Mouse (Mus musculus): ENCODE measurements around the gene Golga2. TPM values are rescaled to one million over a fixed set of nuclear protein-coding genes. Genes with fewer than 3 reads are reported as not detected.

The Golga2 gene
- polyA plus RNA-seq, 1 experiment from 2014 or later: 21.5 TPM

GRCm38 (mm10) chr2:32321591-32322298 lies 34.6 kb downstream of the Golga2 start:
- peak; percentile 81 for ATAC-seq
- H3K36me3 ChIP-seq (ENCODE audit: control insufficient read depth, insufficient read depth, low read length): peaks cover 2% of the 10 kb centered on the region; the same call in 1 of the 2 replicates
- H3K4me1 ChIP-seq (ENCODE audit: control insufficient read depth, insufficient read depth, low read length): peaks cover 29% of the 10 kb centered on the region
- H3K9me3 ChIP-seq (ENCODE audit: control insufficient read depth, low read length): no peaks in the 10 kb centered on the region
- H3K27ac ChIP-seq (ENCODE audit: low read length): peak overlapping the region; percentile 88
- H3K4me3 ChIP-seq (ENCODE audit: low read length): no peak overlapping the region
- H3K9ac ChIP-seq (ENCODE audit: low read depth, low read length): peak overlapping the region; percentile 34; the same call in 1 of the 2 replicates
- H3K27me3 ChIP-seq (replicated peaks; ENCODE audit: control insufficient read depth, insufficient read depth, low read length): no peaks in the 10 kb centered on the region
- WGBS: 61% methylated on average over 9 of the region's 9 CpGs
- no peak overlapping the region for H3K4me2 ChIP-seq (ENCODE audit: low read depth, low read length)

- Histone ChIP-seq H3K36me3 (ENCODE audit: control insufficient read depth, insufficient read depth, low read length) (peaks cover 2% of the 10 kb centered on the region; the same call in 1 of the 2 replicates), H3K27me3 (replicated peaks; ENCODE audit: control insufficient read depth, insufficient read depth, low read length) (no peaks in the 10 kb centered on the region), H3K4me1 (ENCODE audit: control insufficient read depth, insufficient read depth, low read length) (peaks cover 18% of the 10 kb centered on the region; the same call in 1 of the 2 replicates), H3K4me3 (ENCODE audit: low read length) (no peak overlapping the region), H3K9me3 (ENCODE audit: control insufficient read depth, low read length) (no peaks in the 10 kb centered on the region), H3K27ac (ENCODE audit: low read length) (no peak overlapping the region), H3K9ac (ENCODE audit: low read depth, low read length) (no peak overlapping the region; the same call in 1 of the 2 replicates), H3K4me2 (ENCODE audit: low read depth, low read length) (no peak overlapping the region)
- ATAC-seq: no peak
- WGBS: 73% methylated on average over 7 of the region's 7 CpGs
Observed at GRCm38 (mm10) chr2:32322754-32323741, 35.9 kb downstream of the Golga2 start.

GRCm38 (mm10) chr2:32324322-32324721 lies 37.1 kb downstream of the Golga2 start:
- no peak for ATAC-seq
- Histone ChIP-seq H3K36me3 (ENCODE audit: control insufficient read depth, insufficient read depth, low read length) (peaks cover 2% of the 10 kb centered on the region; the same call in 1 of the 2 replicates), H3K9me3 (ENCODE audit: control insufficient read depth, low read length) (no peaks in the 10 kb centered on the region), H3K4me2 (ENCODE audit: low read depth, low read length) (no peak overlapping the region), H3K4me3 (ENCODE audit: low read length) (no peak overlapping the region), H3K4me1 (ENCODE audit: control insufficient read depth, insufficient read depth, low read length) (peaks cover 17% of the 10 kb centered on the region; the same call in 1 of the 2 replicates), H3K9ac (ENCODE audit: low read depth, low read length) (no peak overlapping the region), H3K27me3 (replicated peaks; ENCODE audit: control insufficient read depth, insufficient read depth, low read length) (no peaks in the 10 kb centered on the region), H3K27ac (ENCODE audit: low read length) (no peak overlapping the region)
- 58% methylated on average over 4 of the region's 4 CpGs for WGBS

- Histone ChIP-seq H3K27me3 (replicated peaks; ENCODE audit: control insufficient read depth, insufficient read depth, low read length) (no peaks in the 10 kb centered on the region), H3K4me3 (ENCODE audit: low read length) (no peak overlapping the region), H3K36me3 (ENCODE audit: control insufficient read depth, insufficient read depth, low read length) (peaks cover 2% of the 10 kb centered on the region; the same call in 1 of the 2 replicates), H3K9me3 (ENCODE audit: control insufficient read depth, low read length) (no peaks in the 10 kb centered on the region), H3K27ac (ENCODE audit: low read length) (peak overlapping the region; percentile 18; the same call in 1 of the 2 replicates), H3K4me2 (ENCODE audit: low read depth, low read length) (no peak overlapping the region), H3K9ac (ENCODE audit: low read depth, low read length) (no peak overlapping the region), H3K4me1 (ENCODE audit: control insufficient read depth, insufficient read depth, low read length) (peaks cover 11% of the 10 kb centered on the region; the same call in 1 of the 2 replicates)
- WGBS: 48% methylated on average over 7 of the region's 7 CpGs
- no peak for ATAC-seq
Observed at GRCm38 (mm10) chr2:32325342-32325741, 38.2 kb downstream of the Golga2 start.

- Histone ChIP-seq H3K27me3 (replicated peaks; ENCODE audit: control insufficient read depth, insufficient read depth, low read length) (no peaks in the 10 kb centered on the region), H3K9ac (ENCODE audit: low read depth, low read length) (no peak overlapping the region)
Observed at GRCm38 (mm10) chr2:32327200-32327599, 40.0 kb downstream of the Golga2 start.

GRCm38 (mm10) chr2:32328911-32329460 lies 41.8 kb downstream of the Golga2 start:
- Histone ChIP-seq H3K4me3 (ENCODE audit: low read length) (no peak overlapping the region), H3K4me2 (ENCODE audit: low read depth, low read length) (no peak overlapping the region), H3K36me3 (ENCODE audit: control insufficient read depth, insufficient read depth, low read length) (0 out of 2 replicates have a peak, but pooled peaks cover 2% of the 10 kb centered on the region), H3K9me3 (ENCODE audit: control insufficient read depth, low read length) (no peaks in the 10 kb centered on the region), H3K9ac (ENCODE audit: low read depth, low read length) (peak overlapping the region; percentile 0; the same call in 1 of the 2 replicates), H3K27ac (ENCODE audit: low read length) (no peak overlapping the region), H3K27me3 (replicated peaks; ENCODE audit: control insufficient read depth, insufficient read depth, low read length) (no peaks in the 10 kb centered on the region), H3K4me1 (ENCODE audit: control insufficient read depth, insufficient read depth, low read length) (peaks cover 8% of the 10 kb centered on the region; the same call in 1 of the 2 replicates)
- 29% methylated on average over 13 of the region's 13 CpGs for WGBS
- no peak for ATAC-seq

More at GRCm38 (mm10) chr2:32327200-32327599, 40.0 kb downstream of the Golga2 start:
- Histone ChIP-seq H3K36me3 (ENCODE audit: control insufficient read depth, insufficient read depth, low read length) (peaks cover 2% of the 10 kb centered on the region; the same call in 1 of the 2 replicates), H3K9me3 (ENCODE audit: control insufficient read depth, low read length) (no peaks in the 10 kb centered on the region), H3K27ac (ENCODE audit: low read length) (no peak overlapping the region), H3K4me2 (ENCODE audit: low read depth, low read length) (no peak overlapping the region), H3K4me3 (ENCODE audit: low read length) (no peak overlapping the region), H3K4me1 (ENCODE audit: control insufficient read depth, insufficient read depth, low read length) (peaks cover 9% of the 10 kb centered on the region; the same call in 1 of the 2 replicates)
- no peak for ATAC-seq
- 62% methylated on average over 4 of the region's 4 CpGs for WGBS

- no peaks in the 10 kb centered on the region for H3K27me3 ChIP-seq (replicated peaks; ENCODE audit: control insufficient read depth, insufficient read depth, low read length)
- no peaks in the 10 kb centered on the region for H3K9me3 ChIP-seq (ENCODE audit: control insufficient read depth, low read length)
- WGBS: 50% methylated on average over 6 of the region's 6 CpGs
- 0 out of 2 replicates have a peak, but pooled peaks cover 3% of the 10 kb centered on the region for H3K36me3 ChIP-seq (ENCODE audit: control insufficient read depth, insufficient read depth, low read length)
- H3K4me3 ChIP-seq (ENCODE audit: low read length): no peak overlapping the region
- H3K4me2 ChIP-seq (ENCODE audit: low read depth, low read length): no peak overlapping the region
- 0 out of 2 replicates have a peak, but pooled peaks have one; percentile 29 for ATAC-seq
- H3K4me1 ChIP-seq (ENCODE audit: control insufficient read depth, insufficient read depth, low read length): peaks cover 8% of the 10 kb centered on the region; the same call in 1 of the 2 replicates
- H3K9ac ChIP-seq (ENCODE audit: low read depth, low read length): peak overlapping the region; percentile 0; the same call in 1 of the 2 replicates
- H3K27ac ChIP-seq (ENCODE audit: low read length): no peak overlapping the region
Observed at GRCm38 (mm10) chr2:32329531-32329930, 42.3 kb downstream of the Golga2 start.

GRCm38 (mm10) chr2:32332159-32332558 lies 45.0 kb downstream of the Golga2 start:
- Histone ChIP-seq H3K27ac (ENCODE audit: low read length) (no peak overlapping the region), H3K9me3 (ENCODE audit: control insufficient read depth, low read length) (no peaks in the 10 kb centered on the region), H3K4me2 (ENCODE audit: low read depth, low read length) (no peak overlapping the region), H3K4me3 (ENCODE audit: low read length) (no peak overlapping the region), H3K4me1 (ENCODE audit: control insufficient read depth, insufficient read depth, low read length) (0 out of 2 replicates have a peak, but pooled peaks cover 4% of the 10 kb centered on the region), H3K27me3 (replicated peaks; ENCODE audit: control insufficient read depth, insufficient read depth, low read length) (no peaks in the 10 kb centered on the region), H3K9ac (ENCODE audit: low read depth, low read length) (no peak overlapping the region), H3K36me3 (ENCODE audit: control insufficient read depth, insufficient read depth, low read length) (0 out of 2 replicates have a peak, but pooled peaks cover 3% of the 10 kb centered on the region)
- 89% methylated on average over 5 of the region's 5 CpGs for WGBS
- ATAC-seq: no peak

Measured in intestine, embryonic 16.5 days (tissue).